Mouse (Mus musculus): ENCODE results near the gene Gcn1l1. TPM values are rescaled to one million over a fixed set of nuclear protein-coding genes. Genes with fewer than 3 reads are reported as not detected.

Gene Gcn1l1
- polyA plus RNA-seq, 1 experiment from 2014 or later = 58.8 TPM

GRCm38 (mm10) chr5:115544655-115545185 lies 20.3 kb upstream of the Gcn1l1 start:
- Histone ChIP-seq H3K27ac (ENCODE audit: low read depth) (peak overlapping the region; percentile 90), H3K9me3 (ENCODE audit: low read depth, low read length) (no peaks in the 10 kb centered on the region), H3K4me3 (ENCODE audit: low read depth, low read length) (peak overlapping the region; percentile 11; the same call in 1 of the 2 replicates), H3K9ac (0 out of 2 replicates have a peak overlapping the region, but pooled peaks have one; percentile 11), H3K27me3 (ENCODE audit: insufficient read depth, low read length) (no peaks in the 10 kb centered on the region), H3K36me3 (ENCODE audit: insufficient read depth) (peaks cover 57% of the 10 kb centered on the region), H3K4me2 (peak overlapping the region; percentile 46), H3K4me1 (ENCODE audit: insufficient read depth) (peaks cover 26% of the 10 kb centered on the region)
- TF ChIP-seq CTCF (IDR thresholded peaks at IDR 0.05; ENCODE audit: low read depth) = no peak
- ATAC-seq (ENCODE audit: insufficient read depth) (no peak), DNase-seq (no peak)
- WGBS = 46% methylated on average over 18 of the region's 18 CpGs

GRCm38 (mm10) chr5:115545636-115546035 lies 19.4 kb upstream of the Gcn1l1 start:
- Histone ChIP-seq H3K36me3 (ENCODE audit: insufficient read depth) (peaks cover 61% of the 10 kb centered on the region), H3K27me3 (ENCODE audit: insufficient read depth, low read length) (no peaks in the 10 kb centered on the region)

GRCm38 (mm10) chr5:115546536-115546935 lies 18.5 kb upstream of the Gcn1l1 start:
- peaks cover 26% of the 10 kb centered on the region for H3K4me1 ChIP-seq (ENCODE audit: insufficient read depth)
- ATAC-seq (ENCODE audit: insufficient read depth) (no peak), DNase-seq (no peak)
- H3K9me3 ChIP-seq (ENCODE audit: low read depth, low read length) = no peaks in the 10 kb centered on the region
- H3K36me3 ChIP-seq (ENCODE audit: insufficient read depth) = peaks cover 61% of the 10 kb centered on the region
- WGBS = 70% methylated on average over 11 of the region's 11 CpGs
- TF ChIP-seq CTCF (IDR thresholded peaks at IDR 0.05; ENCODE audit: low read depth) = no peak
- H3K4me2 ChIP-seq = no peak overlapping the region
- H3K4me3 ChIP-seq (ENCODE audit: low read depth, low read length) = no peak overlapping the region
- no peak overlapping the region for H3K27ac ChIP-seq (ENCODE audit: low read depth)
- H3K9ac ChIP-seq = no peak overlapping the region; the same call in 1 of the 2 replicates
- H3K27me3 ChIP-seq (ENCODE audit: insufficient read depth, low read length) = no peaks in the 10 kb centered on the region

More at GRCm38 (mm10) chr5:115545636-115546035, 19.4 kb upstream of the Gcn1l1 start:
- peak overlapping the region; percentile 46; the same call in 1 of the 2 replicates for H3K4me2 ChIP-seq
- no peak for TF ChIP-seq CTCF (IDR thresholded peaks at IDR 0.05; ENCODE audit: low read depth)
- ATAC-seq (ENCODE audit: insufficient read depth) (peak; percentile 60), DNase-seq (peak; percentile 71)
- 69% methylated on average over 14 of the region's 14 CpGs for WGBS
- no peak overlapping the region for H3K9ac ChIP-seq
- no peaks in the 10 kb centered on the region for H3K9me3 ChIP-seq (ENCODE audit: low read depth, low read length)
- no peak overlapping the region for H3K4me3 ChIP-seq (ENCODE audit: low read depth, low read length)
- peaks cover 26% of the 10 kb centered on the region for H3K4me1 ChIP-seq (ENCODE audit: insufficient read depth)
- H3K27ac ChIP-seq (ENCODE audit: low read depth) = peak overlapping the region; percentile 90

DNA sequence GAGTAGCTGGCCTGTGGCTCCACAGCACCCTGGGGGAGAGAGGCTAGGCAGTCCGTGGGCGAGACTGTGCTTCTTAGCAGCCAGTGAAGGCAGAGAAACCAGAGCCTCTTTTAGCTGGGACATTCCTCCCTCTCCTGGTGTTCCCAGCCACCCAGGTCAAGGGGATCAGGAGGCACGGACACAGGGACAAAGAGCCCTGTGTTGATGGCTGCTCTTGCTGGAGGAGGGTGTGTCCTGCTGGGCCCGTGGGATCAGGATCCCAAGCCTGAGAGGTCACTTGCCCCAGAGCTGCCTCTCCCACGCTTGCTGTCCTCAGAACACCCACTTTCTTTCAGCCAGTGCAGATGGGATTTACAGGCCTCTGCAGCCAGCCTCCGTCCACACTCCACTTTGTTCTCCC lies 18.0 kb upstream of the Gcn1l1 start:
- no peak for TF ChIP-seq CTCF (IDR thresholded peaks at IDR 0.05; ENCODE audit: low read depth)
- Histone ChIP-seq H3K9ac (no peak overlapping the region), H3K27ac (ENCODE audit: low read depth) (0 out of 2 replicates have a peak overlapping the region, but pooled peaks have one; percentile 16), H3K9me3 (ENCODE audit: low read depth, low read length) (no peaks in the 10 kb centered on the region), H3K4me2 (no peak overlapping the region), H3K27me3 (ENCODE audit: insufficient read depth, low read length) (no peaks in the 10 kb centered on the region), H3K4me1 (ENCODE audit: insufficient read depth) (peaks cover 25% of the 10 kb centered on the region), H3K4me3 (ENCODE audit: low read depth, low read length) (no peak overlapping the region), H3K36me3 (ENCODE audit: insufficient read depth) (peaks cover 65% of the 10 kb centered on the region)
- ATAC-seq (ENCODE audit: insufficient read depth) (no peak), DNase-seq (no peak)
- 47% methylated on average over 6 of the region's 6 CpGs for WGBS

- no peak overlapping the region for H3K4me3 ChIP-seq (ENCODE audit: low read depth, low read length)
- peaks cover 69% of the 10 kb centered on the region for H3K36me3 ChIP-seq (ENCODE audit: insufficient read depth)
- no peak for DNase-seq
- H3K9ac ChIP-seq = no peak overlapping the region
- WGBS = 70% methylated on average over 7 of the region's 7 CpGs
- TF ChIP-seq CTCF (IDR thresholded peaks at IDR 0.05; ENCODE audit: low read depth) = no peak
- no peaks in the 10 kb centered on the region for H3K9me3 ChIP-seq (ENCODE audit: low read depth, low read length)
- no peak for ATAC-seq (ENCODE audit: insufficient read depth)
- peaks cover 21% of the 10 kb centered on the region for H3K4me1 ChIP-seq (ENCODE audit: insufficient read depth)
- H3K27me3 ChIP-seq (ENCODE audit: insufficient read depth, low read length) = no peaks in the 10 kb centered on the region
- no peak overlapping the region for H3K4me2 ChIP-seq
- 0 out of 2 replicates have a peak overlapping the region, but pooled peaks have one; percentile 16 for H3K27ac ChIP-seq (ENCODE audit: low read depth)
Measured at GRCm38 (mm10) chr5:115547421-115547820, 17.6 kb upstream of the Gcn1l1 start.

- ATAC-seq (ENCODE audit: insufficient read depth) = no peak
- no peak overlapping the region for H3K9ac ChIP-seq
Measured at GRCm38 (mm10) chr5:115548501-115549285, 16.4 kb upstream of the Gcn1l1 start.

GRCm38 (mm10) chr5:115550482-115551005 lies 14.5 kb upstream of the Gcn1l1 start:
- Histone ChIP-seq H3K4me2 (no peak overlapping the region), H3K9ac (no peak overlapping the region), H3K9me3 (ENCODE audit: low read depth, low read length) (no peaks in the 10 kb centered on the region), H3K4me3 (ENCODE audit: low read depth, low read length) (no peak overlapping the region), H3K4me1 (ENCODE audit: insufficient read depth) (no peaks in the 10 kb centered on the region), H3K27ac (ENCODE audit: low read depth) (no peak overlapping the region), H3K36me3 (ENCODE audit: insufficient read depth) (peaks cover 76% of the 10 kb centered on the region), H3K27me3 (ENCODE audit: insufficient read depth, low read length) (no peaks in the 10 kb centered on the region)
- DNase-seq (no peak), ATAC-seq (ENCODE audit: insufficient read depth) (no peak)
- no peak for TF ChIP-seq CTCF (IDR thresholded peaks at IDR 0.05; ENCODE audit: low read depth)
- 64% methylated on average over 11 of the region's 11 CpGs for WGBS

More at GRCm38 (mm10) chr5:115548501-115549285, 16.4 kb upstream of the Gcn1l1 start:
- Histone ChIP-seq H3K27ac (ENCODE audit: low read depth) (no peak overlapping the region), H3K4me3 (ENCODE audit: low read depth, low read length) (no peak overlapping the region), H3K4me2 (no peak overlapping the region), H3K27me3 (ENCODE audit: insufficient read depth, low read length) (no peaks in the 10 kb centered on the region), H3K36me3 (ENCODE audit: insufficient read depth) (peaks cover 82% of the 10 kb centered on the region), H3K4me1 (ENCODE audit: insufficient read depth) (peaks cover 8% of the 10 kb centered on the region), H3K9me3 (ENCODE audit: low read depth, low read length) (no peaks in the 10 kb centered on the region)
- no peak for TF ChIP-seq CTCF (IDR thresholded peaks at IDR 0.05; ENCODE audit: low read depth)
- DNase-seq = no peak
- WGBS = 90% methylated on average over 18 of the region's 18 CpGs

All from lung, embryonic 14.5 days (tissue).